Mouse (Mus musculus) liver, postnatal 0 days (tissue): ENCODE measurements around the gene Gm49396.

Experiments
- CTCF ChIP-seq: sonication (generic); IDR thresholded peaks from 2 replicates; pipeline ENCODE4 v1.5.1; 2016; ENCODE audit warnings: antibody characterized with exemption, low read depth
- EP300 ChIP-seq: IDR thresholded peaks from 2 replicates; pipeline ENCODE4 v1.6.1; 2016; ENCODE audit warnings: antibody characterized with exemption, low read depth, mild to moderate bottlenecking

- TF ChIP-seq CTCF: peak; percentile 73
- TF ChIP-seq EP300: no peak
These were observed 50.5 kb downstream of the Gm49396 start for GRCm38 (mm10) chr7:30613529-30614112.
